Mouse (Mus musculus) B cell, adult (primary cell): ENCODE data around the gene Acnat1. TPM values are rescaled to one million over a fixed set of nuclear protein-coding genes. Genes with fewer than 3 reads are reported as not detected.

Experiments used
- total RNA-seq: library from RNA; stranded (reverse); gene quantifications from 4 replicates; pipeline ENCODE4 v1.2.4, GENCODE M21; 2023; ENCODE audit not compliant: inconsistent age

Gene Acnat1
- not detected in 4 replicates for total RNA-seq

GRCm38 (mm10) chr4:49473435-49474100 is at the start of gene Acnat1:
Acnat1 (minus strand) TSS chr4:49473912.

GRCm38 (mm10) chr4:49520572-49521340 is 47.0 kb upstream of the Acnat1 start, which contains the start of the genes Mrpl50 and Zfp189:
Mrpl50 (minus strand) TSS chr4:49521093.
Zfp189 (plus strand) TSS chr4:49521176.

GRCm38 (mm10) chr4:49506386-49506785 is 32.7 kb upstream of the Acnat1 start, which contains the start of gene Baat:
Baat (minus strand) TSS chr4:49506557.

GRCm38 (mm10) chr4:49407957-49408356 is 65.8 kb downstream of the Acnat1 start, which contains the start of gene Acnat2:
Acnat2 (minus strand) TSS chr4:49408151.

Other genes starting within 250 kb of the Acnat1 start
- not detected in 4 replicates for gene Acnat2, start 65.8 kb downstream of the Acnat1 start, total RNA-seq
- not detected in 4 replicates for gene Baat, start 32.6 kb upstream of the Acnat1 start, total RNA-seq
- 9.6 to 11.1 TPM (median 10.7 TPM) in 4 replicates for gene Mrpl50, start 47.2 kb upstream of the Acnat1 start, total RNA-seq
- gene Zfp189, start 47.3 kb upstream of the Acnat1 start, total RNA-seq, result 3.9 to 4.6 TPM (median 4.2 TPM) in 4 replicates
- gene Aldob, start 75.6 kb upstream of the Acnat1 start, total RNA-seq, result not detected in 4 replicates
- gene Tmem246, start 124.0 kb upstream of the Acnat1 start, total RNA-seq, result not detected in 4 replicates
- 137 to 144 TPM (median 141 TPM) in 4 replicates for gene Rnf20, start 158.1 kb upstream of the Acnat1 start, total RNA-seq
- not detected in 4 replicates for gene Ppp3r2, start 208.1 kb upstream of the Acnat1 start, total RNA-seq